In genomic region chr11:33061570-33061969, GRCm38 (mm10) we compare ENCODE assay signal across 16 mouse cellular contexts.
"Had no signal": no experiment of that assay in that cellular context is flagged by ENCODE, and none has a peak within 500 bp of the region (broad histone marks: within the 10 kb centered on the region; RNA-seq: fewer than 3 reads in every experiment).

No protein-coding gene starts in this region.

- H3K4me1 ChIP-seq: neural tube, embryonic 13.5 days; neural tube, embryonic 15.5 days; stomach, embryonic 15.5 days had no signal

- H3K27ac ChIP-seq: neural tube, embryonic 13.5 days; neural tube, embryonic 15.5 days; stomach, embryonic 15.5 days; stomach, postnatal 0 days had no signal

- H3K9ac ChIP-seq: neural tube, embryonic 13.5 days; neural tube, embryonic 15.5 days; stomach, embryonic 15.5 days had no signal

- DNase-seq: retina, postnatal 1 day; right cerebral cortex, adult 18-20 months; right cerebral cortex, postnatal 14 days; right cerebral cortex, postnatal 25 days; right cerebral cortex, postnatal 4 days; spleen, adult 18-20 months; thymus, adult 18-20 months; thymus, adult 2 months; thymus, postnatal 14 days; thymus, postnatal 25 days; thymus, postnatal 36 days; thymus, postnatal 4 days had no signal

- H3K9me3 ChIP-seq: neural tube, embryonic 13.5 days; neural tube, embryonic 15.5 days; stomach, embryonic 15.5 days had no signal

- H3K4me3 ChIP-seq: neural tube, embryonic 13.5 days; neural tube, embryonic 15.5 days; stomach, embryonic 15.5 days had no signal

- H3K27me3 ChIP-seq: neural tube, embryonic 13.5 days; neural tube, embryonic 15.5 days; stomach, embryonic 15.5 days had no signal

- H3K36me3 ChIP-seq: neural tube, embryonic 13.5 days; neural tube, embryonic 15.5 days; stomach, embryonic 15.5 days had no signal

- H3K4me2 ChIP-seq: neural tube, embryonic 13.5 days; neural tube, embryonic 15.5 days; stomach, embryonic 15.5 days had no signal
